Mouse (Mus musculus) G1E (cell line): Measurements from ENCODE around the gene Ndufb7.

Experiments
- CTCF ChIP-seq: IDR thresholded peaks from 2 replicates; pipeline ENCODE4 v1.5.1; 2012; ENCODE audit warnings: low read depth, low read length, inconsistent platforms, mixed read lengths
- GATA1 ChIP-seq: IDR thresholded peaks from 2 replicates; pipeline ENCODE4 v1.6.1; 2012; ENCODE audit warnings: borderline replicate concordance, low read length, inconsistent platforms, mixed read lengths
- TAL1 ChIP-seq: conservative IDR thresholded peaks from 2 replicates; pipeline ENCODE4 v1.6.1; 2012; ENCODE audit warnings: low read depth, low read length, inconsistent platforms, mixed read lengths

DNA sequence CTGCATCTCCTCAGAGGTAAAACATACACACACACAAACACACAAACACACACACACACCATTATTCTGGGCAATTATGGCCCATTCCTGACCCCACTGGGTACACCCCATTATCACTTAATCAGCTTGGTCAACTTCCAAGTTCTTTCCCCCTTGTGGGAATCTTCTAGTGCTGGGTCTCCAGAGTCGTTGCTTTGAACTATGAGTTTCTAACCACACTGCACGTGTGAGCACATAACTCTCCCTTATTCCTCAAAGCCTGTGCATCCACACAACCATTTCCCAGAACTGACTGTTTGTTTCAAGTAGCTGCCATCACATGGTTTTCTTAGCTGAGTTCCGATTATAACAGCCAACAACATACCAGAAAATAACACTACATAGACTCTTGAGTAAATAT is 46.0 kb upstream of the Ndufb7 start:
- TF ChIP-seq CTCF, result no peak
- TF ChIP-seq GATA1, result no peak
- no peak for TF ChIP-seq TAL1
